Comparison of ENCODE assay signal across 21 mouse cellular contexts in the genomic region with DNA sequence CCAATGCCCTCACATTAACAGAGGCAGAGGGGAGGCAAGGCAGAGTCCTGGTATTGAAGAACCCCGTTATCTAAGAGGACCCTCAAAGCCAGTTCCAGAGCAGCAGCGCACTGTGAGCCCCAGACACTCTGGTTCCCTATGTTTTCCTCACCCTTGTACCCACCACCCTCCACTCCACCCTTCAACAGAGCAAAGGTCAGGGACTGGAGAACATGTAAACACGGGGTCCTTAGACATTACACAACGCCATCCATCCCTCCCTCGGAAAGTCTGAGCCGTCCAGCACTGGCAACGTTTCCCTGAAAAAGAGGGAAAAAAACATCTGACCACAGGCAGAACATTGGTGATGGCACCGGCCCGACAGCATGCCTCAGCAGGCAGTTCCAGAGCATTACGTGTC. TPM values are rescaled to one million over a fixed set of nuclear protein-coding genes. Genes with fewer than 3 reads are reported as not detected.
DNase-seq lines count a peak whose midpoint lies in the region; ATAC-seq lines count a peak whose summit lies in the region.
"Had no signal": no experiment of that assay in that cellular context is flagged by ENCODE, and none has a peak within 500 bp of the region (broad histone marks: within the 10 kb centered on the region; RNA-seq: fewer than 3 reads in every experiment).

No protein-coding gene starts in this region.

- 70% methylated on average over 10 of the region's 10 CpGs for WGBS in liver, embryonic 11.5 days
- WGBS in liver, embryonic 16.5 days (ENCODE audit: insufficient replicate concordance): 57% methylated on average over 10 of the region's 10 CpGs

- 0 out of 2 replicates have a peak, but pooled peaks have one; percentile 27 for ATAC-seq in liver, embryonic 11.5 days (replicated peaks; ENCODE audit: low FRiP score)
- peak; percentile 83 for ATAC-seq in liver, embryonic 16.5 days (ENCODE audit: low read depth)
- ATAC-seq: forebrain, embryonic 16.5 days had no signal

- H3K4me3 ChIP-seq in liver, embryonic 11.5 days (ENCODE audit: low read depth, low read length): no peak overlapping the region
- H3K4me3 ChIP-seq in liver, embryonic 16.5 days (ENCODE audit: low read depth, low read length): no peak overlapping the region
- H3K4me3 ChIP-seq: embryonic facial prominence, embryonic 13.5 days; forebrain, embryonic 12.5 days; heart, adult 2 months; heart, embryonic 15.5 days had no signal

- H3K27ac ChIP-seq in liver, embryonic 11.5 days (ENCODE audit: low read depth, low read length): no peak overlapping the region
- peak overlapping the region; percentile 29; the same call in 1 of the 2 replicates for H3K27ac ChIP-seq in liver, embryonic 16.5 days (ENCODE audit: low read length)
- H3K27ac ChIP-seq: embryonic facial prominence, embryonic 13.5 days; forebrain, embryonic 12.5 days; heart, adult 2 months; heart, embryonic 15.5 days had no signal

- no peaks in the 10 kb centered on the region for H3K36me3 ChIP-seq in liver, embryonic 11.5 days (ENCODE audit: control insufficient read depth, insufficient read depth, low read length)
- H3K36me3 ChIP-seq in liver, embryonic 16.5 days (ENCODE audit: control insufficient read depth, insufficient read depth): no peaks in the 10 kb centered on the region
- H3K36me3 ChIP-seq: embryonic facial prominence, embryonic 13.5 days; forebrain, embryonic 12.5 days; heart, embryonic 15.5 days had no signal

- peak; percentile 24 for DNase-seq in kidney, adult 18-20 months
- DNase-seq in kidney, postnatal 10 days: no peak
- DNase-seq in liver, embryonic 11.5 days (ENCODE audit: low spot score): no peak
- no peak for DNase-seq in liver
- no peak for DNase-seq in cerebellum, postnatal 36 days
- DNase-seq in testis, postnatal 10 days (ENCODE audit: low spot score): no peak
- no peak for DNase-seq in lung, postnatal 14 days
- DNase-seq: adrenal gland, postnatal 10 days; cerebellum, adult 11-12 months; cerebellum, adult 9-10 months; gastrocnemius, postnatal 10 days; heart, adult 2 months; heart, postnatal 14 days had no signal

- H3K4me2 ChIP-seq in liver, embryonic 11.5 days: no peak overlapping the region
- no peak overlapping the region for H3K4me2 ChIP-seq in liver, embryonic 16.5 days (ENCODE audit: low read depth, low read length)
- H3K4me2 ChIP-seq: embryonic facial prominence, embryonic 13.5 days; forebrain, embryonic 12.5 days; heart, embryonic 11.5 days; heart, embryonic 15.5 days had no signal

- no peak overlapping the region for H3K9ac ChIP-seq in liver, embryonic 11.5 days (ENCODE audit: low read depth, low read length)
- H3K9ac ChIP-seq in liver, embryonic 16.5 days (ENCODE audit: low read depth, low read length): no peak overlapping the region
- H3K9ac ChIP-seq: embryonic facial prominence, embryonic 13.5 days; forebrain, embryonic 12.5 days; heart, embryonic 15.5 days had no signal

- H3K9me3 ChIP-seq in liver, embryonic 11.5 days (ENCODE audit: control insufficient read depth, low read length): no peaks in the 10 kb centered on the region
- no peaks in the 10 kb centered on the region for H3K9me3 ChIP-seq in liver, embryonic 16.5 days (replicated peaks; ENCODE audit: control insufficient read depth, low read length)
- H3K9me3 ChIP-seq: embryonic facial prominence, embryonic 13.5 days; forebrain, embryonic 12.5 days; heart, embryonic 15.5 days had no signal

- no peaks in the 10 kb centered on the region for H3K27me3 ChIP-seq in liver, embryonic 11.5 days (replicated peaks; ENCODE audit: control insufficient read depth, insufficient read depth, low read length)
- H3K27me3 ChIP-seq in liver, embryonic 16.5 days (ENCODE audit: control insufficient read depth, insufficient read depth, low read depth, low read length): no peaks in the 10 kb centered on the region
- H3K27me3 ChIP-seq: embryonic facial prominence, embryonic 13.5 days; forebrain, embryonic 12.5 days; heart, embryonic 15.5 days had no signal

- peaks cover 4% of the 10 kb centered on the region; the same call in 1 of the 2 replicates for H3K4me1 ChIP-seq in liver, embryonic 11.5 days (replicated peaks; ENCODE audit: control insufficient read depth, insufficient read depth, low read length)
- H3K4me1 ChIP-seq in liver, embryonic 16.5 days (ENCODE audit: control insufficient read depth, low read depth, low read length): peaks cover 8% of the 10 kb centered on the region
- H3K4me1 ChIP-seq: forebrain, embryonic 12.5 days had no signal

RNA-seq across cellular contexts. Expression of a gene that starts 25.5 kb away (rescaled TPM):
- not detected in 2 replicates for polyA plus RNA-seq in liver, embryonic 11.5 days (2014; fragmentation: Nextera tagmentation; extraction: Ambion mirVana)
- polyA plus RNA-seq in liver, embryonic 16.5 days (2015; fragmentation: Nextera tagmentation; extraction: Ambion mirVana): 0.04 and 0.08 TPM in 2 replicates
- polyA plus RNA-seq: brain, embryonic 14.5 days; C2C12; embryonic facial prominence, embryonic 13.5 days; forebrain, embryonic 12.5 days; forebrain, embryonic 16.5 days; heart, embryonic 11.5 days had no signal
